Mouse (Mus musculus): Measurements from ENCODE around the gene Spop.

Spop gene

DNA sequence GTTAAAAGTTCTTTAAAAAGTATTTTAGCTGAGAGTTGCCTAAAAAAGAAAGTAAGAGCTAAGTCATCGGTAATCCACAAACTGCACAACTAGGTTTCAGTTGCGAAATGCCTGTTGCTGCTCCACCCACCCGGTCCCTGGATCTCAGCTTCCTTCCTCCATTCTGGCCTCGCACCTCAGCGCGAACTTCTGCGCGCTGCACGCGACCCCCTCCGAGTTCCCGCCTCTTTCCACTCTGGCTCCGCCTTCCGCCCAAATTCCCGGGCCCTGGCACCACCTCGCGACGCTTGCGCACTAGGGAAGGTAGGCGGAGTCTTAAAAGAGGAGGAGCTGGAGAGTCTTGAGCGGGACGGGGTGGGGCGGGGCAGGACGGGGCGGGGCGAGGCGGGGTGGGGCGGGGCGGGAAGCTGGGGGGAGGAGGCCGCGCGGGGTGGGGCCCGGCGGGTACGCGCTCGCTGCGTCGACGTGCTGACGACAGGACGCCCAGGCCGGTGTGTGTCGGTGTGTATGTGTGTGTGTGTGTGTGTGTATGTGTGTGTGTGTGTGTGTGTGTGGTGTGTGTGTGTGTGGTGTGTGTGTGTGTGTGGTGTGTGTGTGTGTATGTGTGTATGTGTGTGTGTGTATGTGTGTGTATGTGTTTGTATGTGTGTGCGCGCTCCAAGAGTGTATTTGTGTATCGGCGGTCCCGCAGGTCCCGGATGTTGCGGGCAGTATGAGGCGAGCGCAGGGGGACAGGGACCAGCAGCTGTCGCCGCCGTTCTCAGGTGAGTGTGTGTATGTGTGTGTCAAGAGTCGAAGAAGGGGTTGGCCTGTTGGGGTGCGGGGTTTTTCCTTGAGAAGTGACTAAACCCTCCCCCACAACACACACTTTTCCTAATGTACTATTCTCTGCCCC lies at the start of gene Spop:
Gene Spop (plus strand): TSS at position 440 of the 895 bp plus-strand sequence.
- peak; percentile 96 for DNase-seq (ENCODE audit: low spot score)

GRCm38 (mm10) chr11:95364388-95364787 lies 49.5 kb upstream of the Spop start:
- no peak for DNase-seq (ENCODE audit: low spot score)

DNA sequence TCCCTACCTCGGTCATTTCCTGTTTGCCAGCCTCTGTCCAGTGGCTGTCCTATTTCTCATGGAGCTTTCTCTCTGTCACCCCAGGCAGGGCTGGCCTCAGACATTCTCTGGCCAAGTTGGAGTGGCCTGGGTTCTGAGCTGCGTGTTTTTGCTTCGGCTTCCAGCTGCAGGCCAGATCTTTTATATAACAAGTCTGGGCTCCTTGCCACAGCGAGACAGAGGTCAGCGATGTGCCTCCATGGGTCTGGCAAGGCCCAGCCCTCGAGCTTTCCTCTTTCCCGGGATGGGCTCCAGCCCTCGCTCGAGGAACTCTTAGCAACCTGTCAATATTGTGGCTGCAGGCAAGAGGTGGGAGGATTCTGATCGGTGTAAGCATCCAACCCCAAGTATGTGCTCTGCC lies 48.3 kb upstream of the Spop start:
- DNase-seq (ENCODE audit: low spot score): no peak

- no peak for DNase-seq (ENCODE audit: low spot score)
Observed at GRCm38 (mm10) chr11:95366280-95366897, 47.5 kb upstream of the Spop start.

- DNase-seq (ENCODE audit: low spot score): no peak
Observed at GRCm38 (mm10) chr11:95367011-95367735, 46.7 kb upstream of the Spop start.

DNA sequence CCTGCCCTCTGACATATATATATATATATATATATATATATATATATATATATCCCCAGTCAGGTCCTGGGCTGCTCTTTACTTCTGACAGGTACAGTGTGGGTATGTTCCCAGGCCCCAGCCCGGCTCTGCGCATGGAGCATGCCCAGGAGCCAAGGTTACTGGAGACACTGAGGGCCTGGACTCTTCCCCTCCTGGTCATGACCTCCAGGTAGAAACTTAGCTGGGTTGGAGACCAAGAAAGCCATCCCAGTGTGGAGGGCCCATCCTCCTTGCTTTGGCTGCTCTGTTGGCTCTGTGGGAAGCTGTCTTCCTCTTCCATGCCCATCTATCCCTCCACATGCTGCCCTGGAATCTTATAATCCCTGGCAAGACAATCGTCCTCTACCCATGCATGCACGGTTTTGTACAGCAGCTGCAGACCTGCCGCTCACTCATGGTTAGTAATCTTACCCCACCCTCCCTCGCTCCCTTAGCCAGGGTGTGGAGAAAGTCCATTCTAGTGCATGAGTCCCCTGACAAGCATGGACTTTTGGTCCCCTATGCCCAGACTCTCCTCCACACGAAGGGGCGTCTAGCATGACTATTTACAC lies 45.6 kb upstream of the Spop start:
- no peak for DNase-seq (ENCODE audit: low spot score)

DNA sequence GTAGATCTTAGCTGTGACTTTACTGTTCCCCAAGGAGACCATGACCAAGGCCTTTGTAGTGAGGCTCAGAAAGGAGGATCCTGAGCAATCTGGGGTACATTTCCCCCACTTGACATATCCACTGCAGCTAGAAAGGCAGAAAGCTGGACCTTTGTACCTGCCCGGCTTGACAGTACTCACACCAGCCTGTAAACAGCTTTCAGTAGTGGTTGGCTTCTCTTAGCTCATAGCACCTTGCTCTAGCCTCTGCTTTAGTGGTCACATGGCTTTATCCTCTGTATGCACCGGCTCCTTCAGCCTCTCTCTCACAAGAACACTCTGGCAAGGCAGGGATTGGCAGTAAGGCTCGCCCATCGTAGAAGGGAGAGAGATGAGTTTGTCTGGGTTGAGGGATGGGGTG lies 45.0 kb upstream of the Spop start:
- no peak for DNase-seq (ENCODE audit: low spot score)

- no peak for DNase-seq (ENCODE audit: low spot score)
Observed at GRCm38 (mm10) chr11:95369964-95370890, 43.7 kb upstream of the Spop start.

GRCm38 (mm10) chr11:95371182-95371581 lies 42.7 kb upstream of the Spop start:
- DNase-seq (ENCODE audit: low spot score): no peak

DNA sequence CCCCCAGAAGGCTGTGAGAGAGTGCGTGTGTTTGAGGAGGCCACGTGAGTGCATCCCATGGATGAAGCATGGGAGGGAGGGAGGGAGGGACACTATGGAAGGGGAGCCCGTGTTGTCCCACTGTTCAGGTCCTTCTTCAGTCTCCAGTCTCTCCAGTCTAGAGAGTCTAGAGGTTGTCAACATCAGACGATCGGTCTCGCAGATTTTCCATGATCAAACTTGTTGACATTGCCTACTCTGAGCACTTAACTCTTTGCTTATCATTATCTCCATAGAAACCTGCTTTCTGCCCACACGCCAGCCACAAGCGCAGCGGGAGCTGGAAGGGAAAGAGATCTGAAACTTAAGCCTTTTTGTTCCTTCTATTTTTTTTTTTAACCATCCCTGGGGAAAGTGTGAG lies 35.0 kb upstream of the Spop start:
- no peak for DNase-seq (ENCODE audit: low spot score)

DNA sequence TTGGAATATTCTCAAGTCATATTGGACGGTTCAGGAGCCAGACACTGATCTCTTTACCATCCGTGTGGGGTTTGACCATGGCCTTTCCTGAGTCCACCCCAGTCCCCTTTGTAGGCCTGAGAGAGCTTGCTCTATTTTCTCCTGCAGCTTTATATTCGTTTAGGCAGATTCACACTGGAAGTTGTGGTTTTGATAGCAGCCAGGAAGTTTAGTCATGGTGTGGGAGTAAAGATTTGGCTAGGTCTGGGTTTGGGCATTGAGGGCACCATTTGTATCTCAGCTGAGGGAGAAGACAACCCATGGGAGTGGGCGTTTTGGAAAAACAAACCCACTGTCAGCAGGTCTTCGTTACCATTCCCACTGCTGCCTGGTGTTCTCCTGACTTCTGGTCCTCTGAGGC lies 34.3 kb upstream of the Spop start:
- DNase-seq (ENCODE audit: low spot score): no peak

GRCm38 (mm10) chr11:95380711-95381110 lies 33.2 kb upstream of the Spop start:
- DNase-seq (ENCODE audit: low spot score): no peak

DNA sequence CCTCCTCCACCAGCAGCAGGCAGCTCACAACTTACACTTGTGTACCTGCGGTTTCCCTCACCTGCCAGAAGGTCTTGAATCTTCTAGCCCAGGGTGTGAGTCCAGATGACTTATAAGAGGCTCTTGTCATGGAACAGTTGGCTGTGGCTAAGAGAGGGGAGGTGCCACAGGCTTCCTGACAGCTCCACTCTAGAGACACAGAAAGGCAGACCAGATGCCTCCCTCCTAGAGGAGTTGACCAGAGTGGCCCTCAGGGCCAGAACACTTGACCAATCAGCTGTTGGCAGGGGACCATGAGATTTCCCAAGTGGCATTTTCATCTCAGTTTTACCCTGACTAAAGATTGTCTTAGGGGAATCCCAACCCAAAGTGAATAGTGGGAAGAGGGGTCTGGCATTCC lies 32.7 kb upstream of the Spop start:
- no peak for DNase-seq (ENCODE audit: low spot score)

- DNase-seq (ENCODE audit: low spot score): no peak
Observed at GRCm38 (mm10) chr11:95383331-95383986, 30.4 kb upstream of the Spop start.

DNA sequence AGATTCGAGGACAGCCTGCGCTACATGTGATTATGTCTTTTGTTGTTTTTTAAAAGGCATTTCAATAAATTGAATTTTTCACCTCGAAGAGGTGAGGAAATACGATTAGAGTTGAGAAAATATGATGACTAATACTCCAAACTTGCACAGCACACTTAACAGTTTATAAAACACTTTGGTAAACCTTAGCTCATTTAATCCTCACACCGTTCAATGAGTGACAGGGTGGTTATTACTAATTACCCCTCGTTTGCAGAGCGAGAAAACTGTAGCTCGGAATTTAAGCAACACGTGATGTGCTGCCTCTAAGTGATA lies 29.9 kb upstream of the Spop start:
- DNase-seq (ENCODE audit: low spot score): no peak

- DNase-seq (ENCODE audit: low spot score): peak; percentile 99
Observed at GRCm38 (mm10) chr11:95384319-95384972, 29.4 kb upstream of the Spop start, which contains the start of gene Slc35b1. Slc35b1 (plus strand) TSS chr11:95384692.

GRCm38 (mm10) chr11:95384973-95385320 lies 28.9 kb upstream of the Spop start:
- no peak for DNase-seq (ENCODE audit: low spot score)

DNA sequence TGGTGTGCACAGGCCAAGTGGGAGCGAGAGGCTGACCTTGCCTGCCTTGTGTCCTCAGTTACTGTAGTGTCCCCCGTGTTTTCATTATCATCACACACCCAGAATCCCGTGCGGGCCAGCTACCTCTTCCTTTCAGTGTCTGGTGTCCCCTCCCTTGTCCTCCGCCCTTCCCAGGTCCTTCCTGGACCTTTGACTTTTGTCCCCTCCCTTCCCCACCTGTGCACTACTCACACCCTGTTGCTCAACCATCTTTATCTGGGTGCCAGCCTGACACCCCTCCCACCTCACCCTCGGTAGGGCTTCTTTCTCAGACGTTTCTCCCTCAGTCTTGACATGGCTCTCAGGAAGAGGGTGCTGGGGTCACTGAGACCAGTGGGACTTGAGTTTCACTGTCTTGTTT lies 26.5 kb upstream of the Spop start:
- no peak for DNase-seq (ENCODE audit: low spot score)

- peak; percentile 44 for DNase-seq (ENCODE audit: low spot score)
Observed at GRCm38 (mm10) chr11:95389006-95389405, 24.9 kb upstream of the Spop start.

DNA sequence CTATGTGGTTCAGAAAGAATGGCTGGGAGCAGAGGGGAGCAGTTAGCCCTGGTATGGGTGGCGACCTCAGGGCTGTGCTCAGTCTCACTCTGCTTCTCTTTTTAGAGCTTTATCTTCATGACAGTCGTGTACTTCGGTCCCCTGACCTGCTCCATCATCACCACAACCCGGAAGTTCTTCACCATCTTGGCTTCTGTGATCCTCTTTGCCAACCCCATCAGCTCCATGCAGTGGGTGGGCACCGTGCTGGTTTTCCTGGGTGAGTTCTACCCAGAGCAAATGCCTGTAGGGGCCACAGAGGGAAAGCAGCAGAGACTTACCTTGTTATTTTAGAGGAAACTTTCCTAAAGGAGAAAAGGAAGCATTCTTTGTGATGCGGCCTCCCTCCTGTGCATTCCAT lies 23.5 kb upstream of the Spop start:
- DNase-seq (ENCODE audit: low spot score): no peak

- DNase-seq (ENCODE audit: low spot score): no peak
Observed at GRCm38 (mm10) chr11:95391201-95391600, 22.7 kb upstream of the Spop start.

Measured in embryo, embryonic 10 days (tissue).